ENCODE assay signal across 7 mouse cellular contexts in the genomic region with DNA sequence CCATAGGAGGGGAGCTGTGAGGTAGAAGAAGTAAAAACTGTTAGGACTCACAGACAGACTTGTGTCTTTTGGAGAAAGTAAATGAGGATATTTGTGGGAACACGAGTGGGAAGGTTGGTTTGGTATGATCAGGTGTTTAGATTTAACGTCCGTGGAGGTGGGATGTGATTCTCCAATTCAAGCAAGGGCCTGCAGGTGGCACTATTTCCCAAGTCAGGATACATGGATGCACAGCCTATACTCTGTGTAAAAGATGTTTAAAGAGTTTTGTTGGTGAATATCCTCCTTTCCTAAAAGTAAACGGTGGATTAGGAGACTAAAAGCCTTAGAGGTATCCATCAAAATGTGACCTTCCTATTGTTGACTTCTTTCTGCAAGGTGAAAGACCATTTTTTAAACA. TPM values are rescaled to one million over a fixed set of nuclear protein-coding genes. Genes with fewer than 3 reads are reported as not detected.
A peak's percentile ranks its signal among the peaks of the same experiment; 100 is the strongest.
DNase-seq lines count a peak whose midpoint lies in the region; ATAC-seq and TF ChIP-seq lines count a peak whose summit lies in the region.

No protein-coding gene starts in this region.

- H3K9ac ChIP-seq in embryonic facial prominence, embryonic 11.5 days (replicated peaks; ENCODE audit: low read length), result no peak overlapping the region

- H3K27me3 ChIP-seq in embryonic facial prominence, embryonic 11.5 days (ENCODE audit: control insufficient read depth, insufficient read depth, low read length), result no peaks in the 10 kb centered on the region

- no peak overlapping the region for H3K4me2 ChIP-seq in embryonic facial prominence, embryonic 11.5 days (ENCODE audit: low read depth, low read length)

- H3K4me3 ChIP-seq in bone marrow, adult 2 months (replicated peaks; ENCODE audit: control insufficient read depth, low read depth, low read length), result no peak overlapping the region
- no peak overlapping the region for H3K4me3 ChIP-seq in embryonic facial prominence, embryonic 11.5 days (ENCODE audit: low read depth, low read length)

- no peak for ATAC-seq in embryonic facial prominence, embryonic 11.5 days (replicated peaks; ENCODE audit: insufficient number of reproducible peaks, low FRiP score, low TSS enrichment, low read depth)

- peak; percentile 25 for DNase-seq in ovary, postnatal 36 days (ENCODE audit: low spot score)
- DNase-seq in ovary, adult 18-20 months (ENCODE audit: low spot score), result no peak
- DNase-seq in embryonic facial prominence, embryonic 11.5 days (ENCODE audit: low spot score), result peak; percentile 66
- peak; percentile 72 for DNase-seq in kidney, postnatal 10 days
- DNase-seq in lung, postnatal 10 days, result peak; percentile 46
- peak; percentile 26 to 39 for DNase-seq in right cerebral cortex, postnatal 36 days (ENCODE audit: low spot score in 2 of 2)

- 3% methylated on average over 4 of the region's 4 CpGs for WGBS in bone marrow, adult 2 months
- WGBS in embryonic facial prominence, embryonic 11.5 days, result 8% methylated on average over 4 of the region's 4 CpGs

- no peaks in the 10 kb centered on the region for H3K36me3 ChIP-seq in embryonic facial prominence, embryonic 11.5 days (replicated peaks; ENCODE audit: control insufficient read depth, insufficient read depth, low read depth, low read length)

- H3K27ac ChIP-seq in bone marrow, adult 2 months (ENCODE audit: control insufficient read depth, insufficient read depth, low read depth, low read length, poor library complexity), result no peak overlapping the region
- H3K27ac ChIP-seq in embryonic facial prominence, embryonic 11.5 days (replicated peaks; ENCODE audit: low read depth, low read length), result no peak overlapping the region

- TF ChIP-seq POLR2A in bone marrow, adult 2 months (IDR thresholded peaks at IDR 0.05; ENCODE audit: borderline replicate concordance, control insufficient read depth, low read depth, low read length), result no peak

- peak; percentile 17; the same call in 1 of the 2 replicates for TF ChIP-seq CTCF in bone marrow, adult 2 months (IDR thresholded peaks at IDR 0.05; ENCODE audit: control insufficient read depth, insufficient read depth, low read length)

- H3K4me1 ChIP-seq in bone marrow, adult 2 months (ENCODE audit: control insufficient read depth, insufficient read depth, low read length), result no peaks in the 10 kb centered on the region
- no peaks in the 10 kb centered on the region for H3K4me1 ChIP-seq in embryonic facial prominence, embryonic 11.5 days (ENCODE audit: control insufficient read depth, insufficient read depth, low read length)

- no peaks in the 10 kb centered on the region for H3K9me3 ChIP-seq in embryonic facial prominence, embryonic 11.5 days (replicated peaks; ENCODE audit: control insufficient read depth, low read length)

RNA-seq across cellular contexts. Expression of a gene that starts 17.1 kb away (rescaled TPM):
- not detected in 2 replicates for polyA plus RNA-seq in bone marrow, adult 2 months (2011; ENCODE audit: insufficient read depth, insufficient read length, low replicate concordance, missing spikeins)
- 17.5 and 18.2 TPM in 2 replicates for polyA plus RNA-seq in embryonic facial prominence, embryonic 11.5 days (2014; fragmentation: Nextera tagmentation; extraction: Ambion mirVana)
